In the genomic region with DNA sequence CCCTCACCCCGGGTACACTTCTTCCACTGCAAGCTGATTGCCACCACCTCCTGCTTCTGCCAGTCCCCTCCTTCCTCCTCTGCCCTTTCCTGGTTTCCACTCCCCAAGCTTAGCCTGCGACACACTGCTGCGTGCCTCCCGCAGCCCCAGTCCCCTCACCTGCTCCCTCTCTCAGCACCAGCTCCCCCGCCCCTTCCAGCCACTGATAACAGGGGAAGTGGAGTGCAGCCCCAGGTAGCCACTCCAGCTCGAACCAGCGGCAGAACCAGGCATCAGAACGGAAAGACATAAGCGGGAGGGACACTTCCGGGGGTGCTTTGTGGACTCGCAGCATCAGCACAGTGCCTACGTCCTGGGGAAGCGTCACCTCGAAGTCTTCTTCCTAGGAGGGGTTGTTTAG, we compare ENCODE assay signal across 10 mouse cellular contexts. TPM values are rescaled to one million over a fixed set of nuclear protein-coding genes. Genes with fewer than 3 reads are reported as not detected.
DNase-seq lines count a peak whose midpoint lies in the region; ATAC-seq lines count a peak whose summit lies in the region.
"Had no signal": no experiment of that assay in that cellular context is flagged by ENCODE, and none has a peak within 500 bp of the region (broad histone marks: within the 10 kb centered on the region; RNA-seq: fewer than 3 reads in every experiment).

No protein-coding gene starts in this region.

- H3K27me3 ChIP-seq in embryonic facial prominence, embryonic 13.5 days: peaks cover 40% of the 10 kb centered on the region
- H3K27me3 ChIP-seq in limb, embryonic 12.5 days: peaks cover 43% of the 10 kb centered on the region
- H3K27me3 ChIP-seq in stomach, embryonic 16.5 days (ENCODE audit: control insufficient read depth, insufficient read depth, low read length): peaks cover 17% of the 10 kb centered on the region

- 1% methylated on average over 14 of the region's 14 CpGs for WGBS in embryonic facial prominence, embryonic 13.5 days
- 2% methylated on average over 14 of the region's 14 CpGs for WGBS in limb, embryonic 12.5 days
- WGBS in stomach, embryonic 16.5 days: 2% methylated on average over 14 of the region's 14 CpGs

- H3K36me3 ChIP-seq in embryonic facial prominence, embryonic 13.5 days: no peaks in the 10 kb centered on the region
- no peaks in the 10 kb centered on the region for H3K36me3 ChIP-seq in limb, embryonic 12.5 days
- H3K36me3 ChIP-seq in stomach, embryonic 16.5 days (ENCODE audit: control insufficient read depth, insufficient read depth, low read length): no peaks in the 10 kb centered on the region

- H3K4me1 ChIP-seq in embryonic facial prominence, embryonic 13.5 days: peaks cover 14% of the 10 kb centered on the region
- peaks cover 8% of the 10 kb centered on the region; the same call in 1 of the 2 replicates for H3K4me1 ChIP-seq in limb, embryonic 12.5 days (replicated peaks)
- 0 out of 2 replicates have a peak, but pooled peaks cover 4% of the 10 kb centered on the region for H3K4me1 ChIP-seq in stomach, embryonic 16.5 days (ENCODE audit: control insufficient read depth, insufficient read depth, low read length)

- H3K9ac ChIP-seq in embryonic facial prominence, embryonic 13.5 days: peak overlapping the region; percentile 65
- H3K9ac ChIP-seq in limb, embryonic 12.5 days (replicated peaks): peak overlapping the region; percentile 44; the same call in 1 of the 2 replicates
- peak overlapping the region; percentile 60 for H3K9ac ChIP-seq in stomach, embryonic 16.5 days (ENCODE audit: low read length)

- H3K9me3 ChIP-seq in embryonic facial prominence, embryonic 13.5 days: no peaks in the 10 kb centered on the region
- H3K9me3 ChIP-seq in limb, embryonic 12.5 days: no peaks in the 10 kb centered on the region
- no peaks in the 10 kb centered on the region for H3K9me3 ChIP-seq in stomach, embryonic 16.5 days (replicated peaks; ENCODE audit: control insufficient read depth, low read length)

- H3K4me3 ChIP-seq in embryonic facial prominence, embryonic 13.5 days: peak overlapping the region; percentile 40
- peak overlapping the region; percentile 25 for H3K4me3 ChIP-seq in limb, embryonic 12.5 days (replicated peaks)
- H3K4me3 ChIP-seq in stomach, embryonic 16.5 days (replicated peaks; ENCODE audit: low read length): peak overlapping the region; percentile 40

- intact Hi-C loops in heart, postnatal 25 days (cut with DNase I): loop anchor here (10.0 kb wide), 1 partner anchor 188 kb away; no protein-coding TSS in a partner anchor
- intact Hi-C loops in left cerebral cortex, postnatal 14 days (cut with DNase I): loop anchor here (5.0 kb wide), 1 partner anchor 35 kb away; no protein-coding TSS in a partner anchor

- DNase-seq in heart, adult 11 months: peak; percentile 83
- no peak for DNase-seq in heart, postnatal 25 days (ENCODE audit: low spot score)
- DNase-seq in B cell, adult 2 months: peak; percentile 9 to 20
- no peak for DNase-seq in adrenal gland, adult 8-10 months
- no peak for DNase-seq in left cerebral cortex, postnatal 14 days (ENCODE audit: low spot score in 2 of 2)

- H3K4me2 ChIP-seq in embryonic facial prominence, embryonic 13.5 days: peak overlapping the region; percentile 63
- H3K4me2 ChIP-seq in limb, embryonic 12.5 days: peak overlapping the region; percentile 51
- peak overlapping the region; percentile 56 for H3K4me2 ChIP-seq in stomach, embryonic 16.5 days (ENCODE audit: low read depth, low read length)

- H3K27ac ChIP-seq in embryonic facial prominence, embryonic 13.5 days: no peak overlapping the region
- no peak overlapping the region for H3K27ac ChIP-seq in limb, embryonic 12.5 days
- H3K27ac ChIP-seq in stomach, embryonic 16.5 days (ENCODE audit: low read length): no peak overlapping the region

- ATAC-seq in embryonic facial prominence, embryonic 13.5 days (ENCODE audit: insufficient number of reproducible peaks, insufficient read depth, low FRiP score, low TSS enrichment, low read depth): no peak
- ATAC-seq in limb, embryonic 12.5 days (ENCODE audit: insufficient number of reproducible peaks, insufficient read depth, low FRiP score, low TSS enrichment, low read depth): no peak
- no peak for ATAC-seq in stomach, embryonic 16.5 days (ENCODE audit: insufficient read depth, low FRiP score)

RNA-seq across cellular contexts. Expression of gene Alox8, which starts 0.4 kb away (rescaled TPM):
- 1 to 10 TPM; 1.6 to 1.8 TPM for total RNA-seq in heart, postnatal 25 days (2021)
- polyA plus RNA-seq in embryonic facial prominence, embryonic 13.5 days (2015; fragmentation: Nextera tagmentation; extraction: Ambion mirVana): 0.23 and 0.52 TPM in 2 replicates
- 0.08 TPM in 1 of 2 replicates, not detected in the other for polyA plus RNA-seq in limb, embryonic 12.5 days (2016; fragmentation: Nextera tagmentation; extraction: Ambion mirVana)
- 0.35 and 0.42 TPM in 2 replicates for polyA plus RNA-seq in stomach, embryonic 16.5 days (2015; fragmentation: Nextera tagmentation; extraction: Ambion mirVana)
- not detected for total RNA-seq in adrenal gland, adult 8-10 months (2022)
- total RNA-seq in left cerebral cortex, postnatal 14 days (2021): 1 to 10 TPM; 3.7 to 4.1 TPM
- total RNA-seq: liver, adult 2 months had no signal
- polyA plus RNA-seq: liver, adult 2 months had no signal

RNA-seq across cellular contexts. Expression of gene Gucy2e, which starts 39.6 kb away (rescaled TPM):
- 1 to 10 TPM; 1.4 to 1.5 TPM for total RNA-seq in heart, postnatal 25 days (2021)
- 0.45 and 0.62 TPM in 2 replicates for polyA plus RNA-seq in embryonic facial prominence, embryonic 13.5 days (2015; fragmentation: Nextera tagmentation; extraction: Ambion mirVana)
- 0.08 TPM in 1 of 2 replicates, not detected in the other for polyA plus RNA-seq in limb, embryonic 12.5 days (2016; fragmentation: Nextera tagmentation; extraction: Ambion mirVana)
- not detected in 2 replicates for polyA plus RNA-seq in stomach, embryonic 16.5 days (2015; fragmentation: Nextera tagmentation; extraction: Ambion mirVana)
- not detected for total RNA-seq in adrenal gland, adult 8-10 months (2022)
- under 1 TPM; 0.40 to 0.80 TPM for total RNA-seq in left cerebral cortex, postnatal 14 days (2021)
- total RNA-seq: liver, adult 2 months; MEL had no signal
- polyA plus RNA-seq: liver, adult 2 months had no signal

RNA-seq across cellular contexts. Expression of gene Alox12b, which starts 40.4 kb away (rescaled TPM):
- not detected for total RNA-seq in heart, postnatal 25 days (2021)
- 0.21 TPM in 1 of 2 replicates, not detected in the other for polyA plus RNA-seq in embryonic facial prominence, embryonic 13.5 days (2015; fragmentation: Nextera tagmentation; extraction: Ambion mirVana)
- 0.08 TPM in 1 of 2 replicates, not detected in the other for polyA plus RNA-seq in limb, embryonic 12.5 days (2016; fragmentation: Nextera tagmentation; extraction: Ambion mirVana)
- polyA plus RNA-seq in stomach, embryonic 16.5 days (2015; fragmentation: Nextera tagmentation; extraction: Ambion mirVana): 42.2 and 90.0 TPM in 2 replicates
- not detected for total RNA-seq in adrenal gland, adult 8-10 months (2022)
- total RNA-seq in left cerebral cortex, postnatal 14 days (2021): 1 to 10 TPM; 1.5 to 1.9 TPM
- total RNA-seq: liver, adult 2 months; MEL had no signal
- polyA plus RNA-seq: liver, adult 2 months had no signal

Comparison
In these comparisons a context has a peak if more than half of its experiments do, and no peak if none do; other contexts are left out.
1. DNase-seq: peak in heart, adult 11 months (single experiment) and B cell, adult 2 months (2 of 2); none in heart, postnatal 25 days (single experiment), adrenal gland, adult 8-10 months (single experiment) and left cerebral cortex, postnatal 14 days (0 of 2).
2. Peak in every context shown above with its lines, with median percentiles within 50 percentile points of each other: H3K4me2 ChIP-seq, H3K4me3 ChIP-seq and H3K9ac ChIP-seq.